Comparison of ENCODE assay signal across 8 mouse cellular contexts in the genomic region with DNA sequence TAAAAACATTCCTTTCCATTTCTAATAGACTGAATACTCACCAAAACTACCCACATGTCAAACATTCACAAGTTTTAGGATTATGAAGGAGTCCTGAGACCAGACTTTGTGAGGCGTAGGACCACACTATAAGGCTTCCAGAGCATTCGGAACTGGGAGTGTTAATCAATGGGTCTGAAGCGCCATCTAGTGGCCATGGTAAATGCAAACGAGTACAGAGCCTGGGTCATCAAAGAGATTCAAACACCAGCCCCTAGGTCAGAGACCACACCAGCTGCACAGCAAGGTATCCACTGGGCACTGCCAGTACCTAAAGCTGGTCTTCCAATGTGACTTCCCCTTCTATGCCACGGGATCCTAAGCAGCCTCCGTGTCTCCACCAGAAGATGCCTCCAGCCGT. TPM values are rescaled to one million over a fixed set of nuclear protein-coding genes. Genes with fewer than 3 reads are reported as not detected.
A peak's percentile ranks its signal among the peaks of the same experiment; 100 is the strongest.
DNase-seq lines count a peak whose midpoint lies in the region; ATAC-seq and TF ChIP-seq lines count a peak whose summit lies in the region.

No protein-coding gene starts in this region.

- no peaks in the 10 kb centered on the region for H3K9me3 ChIP-seq in limb, embryonic 10.5 days (replicated peaks)
- no peaks in the 10 kb centered on the region for H3K9me3 ChIP-seq in neural tube, embryonic 13.5 days

- TF ChIP-seq POLR2A in cerebellum, adult 2 months (IDR thresholded peaks at IDR 0.05; ENCODE audit: borderline replicate concordance, insufficient read depth, low read length), result no peak
- TF ChIP-seq POLR2A in kidney, adult 2 months (IDR thresholded peaks at IDR 0.05; ENCODE audit: low read depth, low read length), result no peak
- no peak for TF ChIP-seq POLR2A in thymus, adult 2 months (IDR thresholded peaks at IDR 0.05; ENCODE audit: control insufficient read depth, extremely low read depth, insufficient read depth, low read length, poor library complexity)

- no peaks in the 10 kb centered on the region for H3K36me3 ChIP-seq in kidney, adult 2 months (ENCODE audit: control insufficient read depth, insufficient read depth, low read length)
- no peaks in the 10 kb centered on the region for H3K36me3 ChIP-seq in limb, embryonic 10.5 days
- no peaks in the 10 kb centered on the region for H3K36me3 ChIP-seq in neural tube, embryonic 13.5 days
- no peaks in the 10 kb centered on the region for H3K36me3 ChIP-seq in thymus, adult 2 months (ENCODE audit: control insufficient read depth, insufficient read depth, low read length)

- peak; percentile 78 for ATAC-seq in frontal cortex, adult (ENCODE audit: low TSS enrichment)
- 0 out of 2 replicates have a peak, but pooled peaks have one; percentile 65 for ATAC-seq in neural tube, embryonic 13.5 days (ENCODE audit: low read depth)

- no peak overlapping the region for H3K9ac ChIP-seq in neural tube, embryonic 13.5 days

- peak; percentile 31 to 39 for DNase-seq in urinary bladder, adult 18-20 months (ENCODE audit: low spot score in 2 of 2)
- DNase-seq in urinary bladder, postnatal 10 days (ENCODE audit: low spot score), result no peak
- peak; percentile 57 to 73 for DNase-seq in cerebellum, adult 2 months
- peak; percentile 71 for DNase-seq in kidney, adult 2 months
- DNase-seq in limb, embryonic 10.5 days (ENCODE audit: low spot score), result peak; percentile 89
- DNase-seq in thymus, adult 2 months, result peak; percentile 66

- no peak overlapping the region for H3K4me3 ChIP-seq in cerebellum, adult 2 months (replicated peaks; ENCODE audit: insufficient read depth, low read depth, low read length)
- no peak overlapping the region for H3K4me3 ChIP-seq in kidney, adult 2 months (ENCODE audit: insufficient read depth, low read depth, low read length)
- no peak overlapping the region for H3K4me3 ChIP-seq in limb, embryonic 10.5 days
- H3K4me3 ChIP-seq in neural tube, embryonic 13.5 days, result no peak overlapping the region
- no peak overlapping the region for H3K4me3 ChIP-seq in thymus, adult 2 months (ENCODE audit: control insufficient read depth, insufficient read depth, low read length)

- no peaks in the 10 kb centered on the region for H3K27me3 ChIP-seq in cerebellum, adult 2 months (ENCODE audit: control insufficient read depth, insufficient read depth, low read length)
- no peaks in the 10 kb centered on the region for H3K27me3 ChIP-seq in kidney, adult 2 months (replicated peaks; ENCODE audit: control insufficient read depth, insufficient read depth, low read length)
- peaks cover 17% of the 10 kb centered on the region for H3K27me3 ChIP-seq in limb, embryonic 10.5 days (ENCODE audit: low read depth, poor library complexity, severe bottlenecking)
- H3K27me3 ChIP-seq in neural tube, embryonic 13.5 days, result no peaks in the 10 kb centered on the region; the same call in 1 of the 2 replicates
- H3K27me3 ChIP-seq in thymus, adult 2 months (ENCODE audit: control insufficient read depth, insufficient read depth, low read length), result no peaks in the 10 kb centered on the region

- H3K4me2 ChIP-seq in neural tube, embryonic 13.5 days, result no peak overlapping the region

- WGBS in cerebellum, adult 2 months, result 9% methylated on average over 7 of the region's 7 CpGs
- WGBS in kidney, adult 2 months, result 10% methylated on average over 7 of the region's 7 CpGs
- 17% methylated on average over 7 of the region's 7 CpGs for WGBS in limb, embryonic 10.5 days
- WGBS in neural tube, embryonic 13.5 days, result 14% methylated on average over 7 of the region's 7 CpGs
- 19% methylated on average over 7 of the region's 7 CpGs for WGBS in thymus, adult 2 months

- no peak overlapping the region for H3K27ac ChIP-seq in cerebellum, adult 2 months (ENCODE audit: insufficient read depth, low read length)
- no peak overlapping the region for H3K27ac ChIP-seq in kidney, adult 2 months (ENCODE audit: insufficient read depth, low read depth, low read length)
- H3K27ac ChIP-seq in limb, embryonic 10.5 days, result no peak overlapping the region
- H3K27ac ChIP-seq in neural tube, embryonic 13.5 days (replicated peaks), result no peak overlapping the region
- H3K27ac ChIP-seq in thymus, adult 2 months (ENCODE audit: control insufficient read depth, insufficient read depth, low read length), result no peak overlapping the region

- TF ChIP-seq CTCF in cerebellum, adult 2 months (IDR thresholded peaks at IDR 0.05; ENCODE audit: borderline replicate concordance, insufficient read depth, low read depth, low read length), result peak; percentile 84
- peak; percentile 80 for TF ChIP-seq CTCF in kidney, adult 2 months (conservative IDR thresholded peaks at IDR 0.05; ENCODE audit: insufficient read depth, insufficient read length, low read depth, low read length)
- TF ChIP-seq CTCF in thymus, adult 2 months (IDR thresholded peaks at IDR 0.05; ENCODE audit: borderline replicate concordance, control insufficient read depth, extremely low read depth, insufficient read depth, low read length, poor library complexity), result 0 out of 2 replicates have a peak, but pooled peaks have one; percentile 31

- no peaks in the 10 kb centered on the region for H3K4me1 ChIP-seq in cerebellum, adult 2 months (ENCODE audit: control insufficient read depth, insufficient read depth, low read length)
- H3K4me1 ChIP-seq in kidney, adult 2 months (ENCODE audit: control insufficient read depth, insufficient read depth, low read length), result no peaks in the 10 kb centered on the region
- H3K4me1 ChIP-seq in limb, embryonic 10.5 days, result peaks cover 10% of the 10 kb centered on the region
- H3K4me1 ChIP-seq in neural tube, embryonic 13.5 days (replicated peaks), result no peaks in the 10 kb centered on the region
- no peaks in the 10 kb centered on the region for H3K4me1 ChIP-seq in thymus, adult 2 months (replicated peaks; ENCODE audit: control insufficient read depth, insufficient read depth, low read length)

RNA-seq across cellular contexts. Expression of a gene that starts 18.5 kb away (rescaled TPM):
- polyA plus RNA-seq in cerebellum, adult 2 months (2012; rRNA removed), result 489 and 519 TPM in 2 replicates
- polyA plus RNA-seq in kidney, adult 2 months (2012; rRNA removed), result not detected in 2 replicates
- polyA plus RNA-seq in limb, embryonic 10.5 days (2016; fragmentation: Nextera tagmentation; extraction: Ambion mirVana), result 2.0 TPM in 2 replicates
- polyA plus RNA-seq in neural tube, embryonic 13.5 days (2015; fragmentation: Nextera tagmentation; extraction: Ambion mirVana), result 2.1 and 2.8 TPM in 2 replicates
- polyA plus RNA-seq in thymus, adult 2 months (2012; rRNA removed), result 0.54 and 1.2 TPM in 2 replicates

RNA-seq across cellular contexts. Expression of a gene that starts 28.8 kb away (rescaled TPM):
- 3.7 and 4.1 TPM in 2 replicates for polyA plus RNA-seq in cerebellum, adult 2 months (2012; rRNA removed)
- polyA plus RNA-seq in kidney, adult 2 months (2012; rRNA removed), result 0.75 and 1.5 TPM in 2 replicates
- polyA plus RNA-seq in limb, embryonic 10.5 days (2016; fragmentation: Nextera tagmentation; extraction: Ambion mirVana), result 68.5 and 71.9 TPM in 2 replicates
- 7.3 and 9.1 TPM in 2 replicates for polyA plus RNA-seq in neural tube, embryonic 13.5 days (2015; fragmentation: Nextera tagmentation; extraction: Ambion mirVana)
- 36.7 and 49.5 TPM in 2 replicates for polyA plus RNA-seq in thymus, adult 2 months (2012; rRNA removed)

RNA-seq across cellular contexts. Expression of a gene that starts 29.0 kb away (rescaled TPM):
- 96.4 and 97.4 TPM in 2 replicates for polyA plus RNA-seq in cerebellum, adult 2 months (2012; rRNA removed)
- 20.7 and 26.4 TPM in 2 replicates for polyA plus RNA-seq in kidney, adult 2 months (2012; rRNA removed)
- polyA plus RNA-seq in limb, embryonic 10.5 days (2016; fragmentation: Nextera tagmentation; extraction: Ambion mirVana), result 24.8 and 27.0 TPM in 2 replicates
- polyA plus RNA-seq in neural tube, embryonic 13.5 days (2015; fragmentation: Nextera tagmentation; extraction: Ambion mirVana), result 20.4 and 24.4 TPM in 2 replicates
- polyA plus RNA-seq in thymus, adult 2 months (2012; rRNA removed), result 68.6 and 69.2 TPM in 2 replicates

RNA-seq across cellular contexts. Expression of a gene that starts 37.4 kb away (rescaled TPM):
- polyA plus RNA-seq in cerebellum, adult 2 months (2012; rRNA removed), result 0.73 and 1.1 TPM in 2 replicates
- 0.10 TPM in 1 of 2 replicates, not detected in the other for polyA plus RNA-seq in kidney, adult 2 months (2012; rRNA removed)
- polyA plus RNA-seq in limb, embryonic 10.5 days (2016; fragmentation: Nextera tagmentation; extraction: Ambion mirVana), result not detected in 2 replicates
- polyA plus RNA-seq in neural tube, embryonic 13.5 days (2015; fragmentation: Nextera tagmentation; extraction: Ambion mirVana), result not detected in 2 replicates
- 0.68 and 0.69 TPM in 2 replicates for polyA plus RNA-seq in thymus, adult 2 months (2012; rRNA removed)

RNA-seq across cellular contexts. Expression of a gene that starts 55.7 kb away (rescaled TPM):
- polyA plus RNA-seq in cerebellum, adult 2 months (2012; rRNA removed), result 0.21 and 0.38 TPM in 2 replicates
- polyA plus RNA-seq in kidney, adult 2 months (2012; rRNA removed), result 3.3 and 3.9 TPM in 2 replicates
- 0.98 TPM in 1 of 2 replicates, not detected in the other for polyA plus RNA-seq in limb, embryonic 10.5 days (2016; fragmentation: Nextera tagmentation; extraction: Ambion mirVana)
- polyA plus RNA-seq in neural tube, embryonic 13.5 days (2015; fragmentation: Nextera tagmentation; extraction: Ambion mirVana), result 0.29 and 0.54 TPM in 2 replicates
- 16.4 and 23.6 TPM in 2 replicates for polyA plus RNA-seq in thymus, adult 2 months (2012; rRNA removed)

Comparison
In these comparisons a context has a peak if more than half of its experiments do, and no peak if none do; other contexts are left out.
1. CTCF ChIP-seq: peak in every context shown above with its lines; median percentile 84 in cerebellum, adult 2 months; 80 in kidney, adult 2 months; 31 in thymus, adult 2 months.
2. RNA of a gene that starts 18.5 kb away (polyA plus RNA-seq): 489 to 519 TPM in cerebellum, adult 2 months; 2.1 to 2.8 TPM in neural tube, embryonic 13.5 days, 2.0 TPM in limb, embryonic 10.5 days, 0.54 to 1.2 TPM in thymus, adult 2 months and not detected in kidney, adult 2 months; every median in the first group is over 100 times any median in the second.